Mouse (Mus musculus) c-Kit-negative CD71-positive TER-119-positive erythroid progenitor cells, embryonic 14.5 days (primary cell): Measurements from ENCODE around the gene Cnpy1.

Experiments used
- DNase-seq: peaks from one replicate; pipeline ENCODE4 v3.0.0-alpha.2; 2013; ENCODE audit warnings: low read depth, low spot score

Gene Cnpy1

GRCm38 (mm10) chr5:28165358-28166255 lies 80.0 kb downstream of the Cnpy1 start, which contains the start of gene En2:
En2 (plus strand) TSS chr5:28165694.
- DNase-seq: no peak

- DNase-seq: no peak
These were observed 81.7 kb downstream of the Cnpy1 start for GRCm38 (mm10) chr5:28163926-28164325.

GRCm38 (mm10) chr5:28161938-28162402 lies 83.6 kb downstream of the Cnpy1 start:
- DNase-seq: no peak

- DNase-seq: no peak
These were observed 84.1 kb downstream of the Cnpy1 start for GRCm38 (mm10) chr5:28161383-28161937.

GRCm38 (mm10) chr5:28159891-28160470 lies 85.6 kb downstream of the Cnpy1 start:
- no peak for DNase-seq

- no peak for DNase-seq
These were observed 86.5 kb downstream of the Cnpy1 start for GRCm38 (mm10) chr5:28159072-28159458.

GRCm38 (mm10) chr5:28158308-28159071 lies 87.1 kb downstream of the Cnpy1 start:
- DNase-seq: no peak

- DNase-seq: no peak
These were observed 87.8 kb downstream of the Cnpy1 start for GRCm38 (mm10) chr5:28157781-28158180.

GRCm38 (mm10) chr5:28157044-28157730 lies 88.4 kb downstream of the Cnpy1 start:
- no peak for DNase-seq
